Comparison of ENCODE assay signal across 1 mouse cellular context in the genomic region with DNA sequence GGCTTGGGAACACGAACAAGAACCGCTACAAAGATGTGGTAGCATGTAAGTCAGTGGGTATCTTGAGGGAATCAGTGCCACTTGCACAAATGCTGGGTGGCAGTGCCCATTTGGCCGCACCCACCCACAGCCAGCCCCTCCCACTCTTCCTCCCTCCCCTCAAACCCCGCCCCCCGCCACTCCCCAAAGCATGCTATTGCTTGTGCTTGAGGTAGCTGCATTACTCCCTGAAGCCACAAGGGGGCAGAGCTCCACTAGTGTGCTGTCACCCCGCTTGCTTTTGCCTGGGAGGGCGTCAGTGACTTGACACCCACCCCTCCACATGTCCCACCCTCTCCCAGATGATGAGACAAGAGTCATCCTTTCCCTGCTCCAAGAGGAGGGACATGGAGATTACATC.
TF ChIP-seq lines count a peak whose summit lies in the region.

No protein-coding gene starts in this region.

TF ChIP-seq in CH12.LX, 34 proteins besides CTCF, POLR2A, EP300 and RAD21 (continued from another document):
- TF ChIP-seq TCF12 (IDR thresholded peaks at IDR 0.05; ENCODE audit: low read depth, low read length) (no peak), UBTF (IDR thresholded peaks at IDR 0.05; ENCODE audit: low read depth, low read length) (no peak), MXI1 (IDR thresholded peaks at IDR 0.05; ENCODE audit: low read depth, low read length) (no peak), SMC3 (IDR thresholded peaks at IDR 0.05; ENCODE audit: low read depth, low read length) (peak; percentile 68), BHLHE40 (IDR thresholded peaks at IDR 0.05; ENCODE audit: low read depth, low read length) (0 out of 2 replicates have a peak, but pooled peaks have one; percentile 17), SIN3A (IDR thresholded peaks at IDR 0.05; ENCODE audit: low read length) (peak; percentile 32; the same call in 1 of the 2 replicates), IRF4 (IDR thresholded peaks at IDR 0.05; ENCODE audit: low read depth, low read length) (0 out of 2 replicates have a peak, but pooled peaks have one; percentile 12), CHD2 (IDR thresholded peaks at IDR 0.05; ENCODE audit: low read length) (no peak), NRF1 (IDR thresholded peaks at IDR 0.05; ENCODE audit: low read depth, low read length) (no peak), JUN (IDR thresholded peaks at IDR 0.05; ENCODE audit: insufficient read depth, low read depth, low read length) (no peak), MYC (IDR thresholded peaks at IDR 0.05; ENCODE audit: low read depth, low read length) (peak; percentile 44; the same call in 1 of the 2 replicates)
